Mouse (Mus musculus) spleen, postnatal 10 days (tissue): ENCODE measurements around the gene 6430548M08Rik.

Experiments used
- DNase-seq, 2 experiments: peaks; one replicate each; pipeline ENCODE4 v3.0.0; 2021 to 2022; ENCODE audit warnings: low spot score in 2 of 2

The 6430548M08Rik gene

GRCm38 (mm10) chr8:120104721-120105272 lies 9.2 kb upstream of the 6430548M08Rik start:
- DNase-seq = no peak

DNA sequence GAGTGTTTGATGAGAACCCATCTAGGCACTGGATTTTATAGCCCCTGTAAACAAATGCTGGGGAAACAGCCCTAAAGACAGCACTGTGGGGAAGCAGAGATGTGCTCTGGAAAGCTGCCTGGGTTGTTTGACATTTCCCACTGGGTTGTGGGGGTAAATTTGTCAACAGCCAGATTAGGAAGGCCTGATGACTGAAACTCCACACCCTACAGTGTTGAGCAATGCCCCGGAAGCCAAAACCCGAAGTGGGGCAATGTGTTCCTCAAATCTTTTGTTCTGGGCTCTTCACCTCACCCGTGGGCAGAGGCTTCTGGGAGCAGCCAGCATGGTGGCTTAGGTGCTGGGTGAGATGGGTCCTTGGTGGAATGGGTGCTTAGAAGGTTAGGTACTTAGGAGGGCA lies 4.8 kb upstream of the 6430548M08Rik start:
- DNase-seq = peak in 1 of 2 experiments; percentile 37

DNA sequence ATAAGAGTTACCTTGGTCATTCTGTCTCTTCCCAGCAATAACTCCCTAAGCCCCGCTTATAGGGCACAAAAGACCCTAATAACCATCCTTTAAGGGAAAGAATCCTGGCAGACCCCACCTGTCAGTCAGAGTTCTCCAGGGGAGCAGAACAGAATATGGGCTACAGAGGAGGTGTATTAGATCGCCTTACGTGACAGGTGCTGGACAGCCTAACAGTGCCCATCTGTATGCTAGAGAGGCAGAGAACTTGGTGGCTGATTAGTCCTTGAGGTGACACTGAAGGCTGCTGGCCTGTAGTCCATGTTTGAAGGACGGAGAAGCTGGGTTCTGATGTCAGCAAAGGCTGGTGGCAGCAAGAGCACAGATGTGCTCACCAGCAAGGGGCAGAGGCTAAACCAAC lies 3.0 kb upstream of the 6430548M08Rik start:
- DNase-seq = no peak

GRCm38 (mm10) chr8:120111382-120111781 lies 2.6 kb upstream of the 6430548M08Rik start:
- no peak for DNase-seq

DNA sequence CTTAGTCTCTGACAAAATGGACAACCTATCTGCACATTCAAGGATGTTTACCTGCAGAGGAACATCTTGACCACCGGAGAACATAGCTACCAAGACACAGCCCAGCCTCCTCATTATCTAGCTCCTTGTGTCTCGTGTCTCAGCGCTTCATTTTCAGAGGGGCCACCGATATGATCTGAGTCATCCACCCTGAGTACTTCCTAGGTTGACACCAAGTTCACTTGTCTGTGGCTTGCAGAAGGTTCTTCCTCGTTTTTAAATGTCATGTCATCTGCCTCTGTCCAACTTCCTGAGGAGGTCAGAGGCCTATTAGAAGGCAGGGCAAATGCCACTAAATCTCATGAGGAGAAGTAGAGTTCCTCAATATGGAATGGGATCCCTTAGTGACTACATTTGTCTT lies 1.4 kb upstream of the 6430548M08Rik start:
- DNase-seq = no peak

DNA sequence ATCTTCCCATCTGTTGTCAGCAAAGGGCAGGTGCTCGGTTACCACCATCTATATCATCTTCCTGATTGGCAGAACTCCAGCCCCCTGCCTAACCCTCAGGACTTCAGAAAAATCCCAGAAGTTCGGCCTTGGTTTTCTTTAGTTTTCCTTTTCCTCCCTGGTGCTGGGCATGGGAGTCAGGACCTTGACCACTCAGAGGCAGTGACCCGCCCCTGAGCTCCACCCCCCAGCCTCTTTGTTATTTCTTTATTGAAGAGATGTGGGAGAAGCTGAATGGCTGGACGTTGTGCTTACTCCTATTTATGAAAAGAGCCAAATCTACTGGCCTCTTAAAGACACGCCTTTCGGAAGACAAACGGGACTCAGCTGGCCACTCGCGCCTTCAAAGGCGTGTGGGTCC lies 646 bp upstream of the 6430548M08Rik start:
- peak in 1 of 2 experiments; percentile 35 for DNase-seq

GRCm38 (mm10) chr8:120114315-120114841 lies 426 bp downstream of the 6430548M08Rik start:
- peak in 1 of 2 experiments; percentile 18 for DNase-seq

DNA sequence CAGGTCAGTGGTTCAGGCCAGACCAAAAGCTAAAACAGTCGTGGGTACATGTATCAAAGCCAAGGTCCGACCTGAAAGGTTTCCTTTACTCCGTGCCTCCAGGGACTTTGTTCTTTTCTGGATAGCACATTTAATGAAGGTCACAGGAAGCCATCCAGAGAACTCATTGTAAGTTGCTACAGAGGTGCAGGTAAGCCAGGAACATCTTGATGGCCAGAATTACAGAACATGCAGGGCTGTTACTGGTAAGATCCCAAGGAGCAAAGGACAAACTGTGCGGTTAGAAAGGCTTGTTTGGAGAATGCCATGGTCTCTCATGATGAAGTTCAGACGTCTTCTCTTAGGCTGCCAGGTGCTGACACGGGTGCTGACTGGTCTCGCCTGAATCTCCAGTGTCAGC lies 2.6 kb downstream of the 6430548M08Rik start:
- DNase-seq = no peak

DNA sequence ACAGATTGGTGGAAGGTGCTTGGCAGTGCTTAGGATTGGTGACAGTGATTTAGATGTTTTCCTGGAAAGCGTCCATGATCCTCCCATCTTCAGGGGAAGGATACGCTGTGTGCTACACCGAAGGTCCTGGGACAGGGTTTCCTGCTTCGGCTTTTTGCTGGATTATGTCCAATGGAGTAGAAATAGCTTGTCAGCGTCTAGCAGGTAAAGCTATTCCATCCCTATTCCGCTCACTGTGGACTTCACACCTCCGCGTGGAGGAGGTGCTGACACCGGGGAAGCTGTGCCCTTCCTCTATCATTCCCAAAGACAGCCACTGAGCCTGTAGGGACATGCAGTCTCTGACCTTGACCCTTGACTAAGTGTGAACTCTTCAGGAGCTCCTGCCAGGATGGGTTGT lies 4.2 kb downstream of the 6430548M08Rik start:
- DNase-seq = no peak

DNA sequence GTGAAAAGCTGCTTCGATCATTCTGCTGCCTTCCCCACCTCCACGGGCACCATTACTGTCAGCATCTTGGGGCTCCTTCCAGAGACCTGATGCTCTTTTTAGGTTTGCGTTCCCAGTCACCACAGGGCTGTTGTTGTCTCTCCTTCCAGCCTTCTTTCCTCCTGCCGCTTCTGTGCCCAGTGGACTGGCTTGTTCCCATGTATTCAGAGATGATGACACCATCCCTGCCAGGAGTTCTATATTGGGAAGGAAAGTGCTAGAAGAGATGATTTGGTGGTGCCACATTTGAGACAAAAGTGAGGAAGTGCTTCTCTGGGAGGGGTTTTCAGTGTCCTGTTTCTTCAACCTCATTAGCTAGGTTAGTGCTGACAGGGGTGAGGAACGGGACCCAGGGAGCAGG lies 4.9 kb downstream of the 6430548M08Rik start:
- DNase-seq = no peak

DNA sequence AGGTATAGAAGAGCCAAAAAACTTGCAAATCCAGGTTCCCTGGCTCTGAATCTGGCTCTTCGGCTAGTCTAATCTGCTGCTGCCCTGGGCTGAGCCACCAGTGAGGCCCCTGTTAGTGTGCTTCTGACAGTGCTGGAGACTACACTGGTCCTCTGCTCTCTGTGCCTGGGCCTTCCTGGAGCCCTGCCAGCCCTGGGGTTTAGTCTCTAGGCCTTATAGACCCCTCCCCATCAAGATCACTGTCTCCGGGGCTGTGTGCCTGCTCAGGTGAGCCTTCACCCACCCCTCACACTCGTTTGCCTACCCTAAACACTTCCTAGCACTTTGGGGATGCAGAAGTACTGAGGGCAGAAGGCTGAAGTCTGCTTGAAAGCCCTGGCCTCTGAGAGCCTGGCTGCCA lies 5.5 kb downstream of the 6430548M08Rik start:
- no peak for DNase-seq

- no peak for DNase-seq
Observed at GRCm38 (mm10) chr8:120119931-120120330, 6.0 kb downstream of the 6430548M08Rik start.

GRCm38 (mm10) chr8:120120951-120121350 lies 7.0 kb downstream of the 6430548M08Rik start:
- no peak for DNase-seq

DNA sequence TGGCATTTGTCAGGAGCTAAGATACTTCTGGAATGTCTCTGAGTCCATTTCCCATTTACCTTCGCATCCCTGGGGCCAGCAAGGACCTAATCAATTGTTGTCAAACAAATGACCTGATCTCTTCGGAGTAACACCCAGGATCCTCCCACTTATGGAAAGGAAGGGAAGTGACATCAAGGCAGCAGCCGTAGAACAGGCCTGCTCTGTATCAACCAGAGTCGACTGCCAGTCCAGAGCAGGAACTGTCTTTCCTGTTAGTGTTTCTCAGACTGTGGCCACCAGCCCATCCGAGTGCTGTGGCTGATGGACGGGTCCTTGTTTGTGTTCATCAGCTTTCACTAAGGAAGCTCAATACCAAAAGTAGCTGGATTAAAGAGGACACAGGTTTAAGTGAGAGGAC lies 10.3 kb downstream of the 6430548M08Rik start:
- no peak for DNase-seq

- no peak for DNase-seq
Observed at GRCm38 (mm10) chr8:120124836-120125389, 11.0 kb downstream of the 6430548M08Rik start.

DNA sequence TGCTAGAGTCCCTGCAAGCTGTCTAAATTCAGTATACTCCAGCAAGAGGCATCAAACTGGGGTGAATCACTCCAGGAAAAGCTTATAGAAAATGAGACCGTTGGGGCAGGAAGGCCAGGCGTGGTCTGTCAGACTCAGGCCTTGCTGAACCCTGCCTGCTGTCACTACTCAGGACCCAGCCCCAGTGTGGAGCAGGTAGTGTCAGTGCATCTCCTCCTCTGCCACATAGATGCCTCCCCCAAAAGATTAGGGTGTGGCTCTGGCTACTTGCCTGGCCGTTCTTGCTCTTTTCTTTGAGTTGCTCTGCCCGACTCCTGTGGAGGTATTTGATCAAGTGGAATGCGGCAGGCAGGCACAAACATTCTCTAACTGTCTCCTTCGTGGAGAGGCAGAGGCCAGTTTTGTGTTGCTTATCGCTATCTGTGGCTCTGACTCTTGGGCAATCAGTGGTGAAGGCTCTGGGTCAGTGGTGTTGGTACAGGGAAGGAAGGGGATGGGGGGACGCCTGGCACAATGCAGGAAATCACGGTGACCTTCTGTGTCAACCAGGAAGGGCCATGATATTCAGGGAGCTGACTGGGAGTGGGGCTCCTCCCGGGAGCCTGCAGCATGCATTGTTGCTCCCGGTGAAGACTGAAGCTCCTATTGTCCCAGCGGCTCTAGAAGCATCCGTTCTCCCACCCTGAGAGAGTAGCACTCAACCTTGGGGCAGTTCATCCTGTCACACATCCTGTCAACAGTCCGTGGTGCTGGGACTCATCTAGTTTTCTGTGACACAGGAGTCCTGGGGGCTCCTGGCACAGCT lies 12.6 kb downstream of the 6430548M08Rik start:
- no peak for DNase-seq

- DNase-seq = no peak
Observed at GRCm38 (mm10) chr8:120129547-120129946, 15.6 kb downstream of the 6430548M08Rik start.

GRCm38 (mm10) chr8:120131158-120131557 lies 17.2 kb downstream of the 6430548M08Rik start:
- no peak for DNase-seq

- DNase-seq = no peak
Observed at GRCm38 (mm10) chr8:120133169-120133568, 19.2 kb downstream of the 6430548M08Rik start.

GRCm38 (mm10) chr8:120135687-120136086 lies 21.7 kb downstream of the 6430548M08Rik start:
- DNase-seq = no peak

GRCm38 (mm10) chr8:120136618-120137017 lies 22.7 kb downstream of the 6430548M08Rik start:
- no peak for DNase-seq

- no peak for DNase-seq
Observed at GRCm38 (mm10) chr8:120138958-120139357, 25.0 kb downstream of the 6430548M08Rik start.

DNA sequence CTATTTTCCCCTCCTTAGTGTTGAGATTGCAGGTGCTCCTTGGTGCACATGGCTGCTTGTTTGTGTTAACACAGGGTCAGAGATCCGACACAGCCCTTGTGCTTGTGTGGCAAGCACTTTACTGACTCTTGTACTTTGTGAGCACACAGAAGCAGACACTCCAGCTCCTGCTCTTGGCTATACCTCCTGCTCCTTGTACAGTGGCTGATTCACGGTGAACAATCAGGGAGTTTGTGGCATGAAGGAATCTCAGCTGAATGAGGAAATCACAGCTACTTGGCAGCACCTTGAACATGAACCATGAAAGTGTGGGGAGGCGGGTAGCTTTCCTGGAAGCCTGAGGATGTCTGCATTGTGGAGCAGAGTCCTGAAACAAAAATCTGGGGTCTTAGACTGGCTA lies 26.8 kb downstream of the 6430548M08Rik start:
- no peak for DNase-seq
